Mouse (Mus musculus): ENCODE results near the gene Mfsd7a. TPM values are rescaled to one million over a fixed set of nuclear protein-coding genes. Genes with fewer than 3 reads are reported as not detected.

Mfsd7a gene
- 10 to 100 TPM; 18.4 to 20.4 TPM for total RNA-seq (2023)

DNA sequence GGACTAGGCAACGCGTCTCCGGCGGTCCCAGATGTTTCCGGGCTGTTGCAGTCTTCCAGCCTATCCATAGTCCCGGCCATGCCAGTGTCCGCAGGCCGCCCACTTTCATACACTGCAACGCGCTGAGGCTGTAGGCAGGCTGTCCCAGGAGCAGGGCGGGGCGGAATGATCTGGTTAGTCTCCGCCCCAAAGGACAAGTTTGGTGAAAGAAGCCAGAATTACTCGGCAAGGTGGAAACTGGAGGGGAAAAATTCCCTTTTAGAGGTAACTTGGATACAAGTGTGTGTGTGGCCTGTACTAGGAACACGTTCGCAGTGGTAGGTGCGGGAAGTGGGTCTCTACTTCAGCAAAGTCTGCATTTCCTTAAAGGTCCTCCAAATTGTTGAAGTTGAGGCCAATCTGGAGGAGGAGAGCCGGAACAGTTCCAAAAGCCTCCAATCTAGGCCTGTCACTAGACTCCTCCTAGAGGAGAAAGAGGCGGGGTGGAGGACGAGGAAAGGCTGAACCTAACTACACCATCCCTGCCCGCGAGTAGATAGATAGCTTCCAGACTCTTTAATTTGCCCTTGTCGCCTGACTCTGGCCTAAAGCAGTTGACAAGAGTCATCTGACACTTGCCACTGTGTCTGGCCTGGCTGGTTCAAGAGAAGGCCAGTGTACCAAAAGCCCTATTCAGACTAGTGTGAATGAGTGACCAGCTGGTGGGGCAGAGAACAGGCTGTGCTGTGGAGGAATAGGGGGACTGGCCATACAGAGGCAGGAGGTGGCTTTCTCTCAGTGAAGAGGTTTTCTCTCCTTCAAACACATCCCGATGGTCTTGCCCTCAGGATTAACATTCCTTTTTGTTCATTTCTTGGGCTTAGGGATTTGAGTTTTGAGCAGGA, at the start of gene Mfsd7a:
Gene Mfsd7a, minus strand, starts transcription at position 107 of the 884 bp plus-strand sequence.

DNA sequence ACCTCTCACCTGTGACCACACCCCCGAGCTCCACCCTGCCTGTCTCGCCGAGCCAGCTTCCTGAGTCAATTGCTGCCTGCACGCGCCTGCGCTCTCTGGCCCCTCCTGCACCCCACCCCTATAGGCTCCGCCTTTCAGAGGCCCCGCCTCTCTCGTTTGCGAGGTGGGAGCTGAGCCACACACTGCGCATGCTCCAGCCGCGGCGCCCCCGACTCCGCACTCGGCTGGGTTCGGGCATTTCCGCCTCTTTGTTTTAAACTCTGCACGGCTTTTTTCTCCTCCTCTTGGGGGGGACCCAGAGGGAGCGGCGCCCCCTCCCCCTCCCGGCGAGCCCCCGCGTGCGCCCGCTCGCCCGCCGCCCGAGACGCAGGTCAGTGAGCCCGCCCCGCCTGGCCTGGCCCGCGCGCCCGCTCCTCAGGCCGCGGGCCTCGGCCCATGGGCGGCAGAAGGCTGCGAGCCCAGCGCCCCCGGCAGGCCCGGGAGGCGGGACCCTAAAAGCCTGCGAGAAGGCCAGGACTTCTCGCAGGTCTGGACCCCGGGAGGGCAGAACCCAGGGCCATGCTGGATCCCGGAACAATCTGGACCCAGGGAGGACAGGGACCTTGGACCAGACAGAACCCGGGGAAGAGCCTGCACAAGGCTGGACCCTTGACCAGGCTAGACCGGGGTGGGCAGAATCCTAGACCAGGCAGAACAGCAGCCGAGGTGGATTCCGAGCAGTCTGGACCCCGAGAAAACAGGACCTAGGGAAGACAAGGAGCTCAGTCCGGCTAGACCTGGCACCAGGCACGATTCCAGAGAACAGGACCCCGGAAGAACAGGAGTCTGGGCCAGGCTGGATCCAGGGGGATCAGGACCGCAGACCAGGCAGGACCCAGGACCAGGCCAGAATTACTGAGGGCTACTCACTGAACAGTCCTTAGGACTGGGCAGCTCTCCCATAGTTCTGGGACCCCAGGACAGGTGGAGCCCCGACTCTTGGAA, 12.7 kb upstream of the Mfsd7a start, which contains the start of gene Pcgf3:
Gene Pcgf3, plus strand, starts transcription at position 151 of the 984 bp plus-strand sequence.

DNA sequence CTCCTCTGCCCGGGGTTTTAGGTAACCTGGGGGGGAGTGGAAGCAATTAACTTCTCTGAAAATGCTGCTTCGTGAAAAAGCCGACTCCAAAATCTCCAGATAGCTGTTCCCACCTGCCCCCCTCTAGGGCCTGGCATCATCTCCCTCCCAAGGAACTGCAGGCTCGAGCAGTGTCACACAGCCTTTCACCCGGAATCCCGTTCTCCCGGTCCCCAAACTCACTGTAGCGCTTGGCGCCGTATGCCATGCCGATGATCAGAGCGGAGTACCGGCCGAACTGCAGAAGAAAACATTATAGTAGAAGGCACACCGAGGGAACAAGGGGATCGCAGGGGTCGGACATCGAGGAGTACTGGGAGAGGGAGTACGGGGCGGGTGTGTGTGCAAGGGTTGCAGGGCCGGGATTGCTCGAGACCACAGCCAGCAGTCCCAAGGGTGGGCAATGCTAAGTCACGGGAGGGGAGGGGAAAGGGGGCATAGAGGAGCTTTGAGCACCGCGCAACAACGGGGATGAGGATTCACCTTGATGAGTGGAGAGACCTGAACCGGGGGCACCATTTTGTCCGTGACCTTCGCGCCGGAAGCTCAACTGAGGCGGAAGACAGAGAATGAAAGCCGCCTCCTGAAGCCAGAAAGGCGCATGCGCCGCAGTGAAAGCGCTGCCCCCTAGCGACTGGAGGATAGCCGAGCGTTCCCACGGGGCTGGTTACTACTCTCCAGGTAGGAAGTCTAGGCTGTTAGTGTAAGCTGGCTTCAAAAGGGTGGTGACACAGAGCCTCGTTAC, 14.7 kb downstream of the Mfsd7a start, which contains the start of gene Atp5k:
Gene Atp5k, minus strand, starts transcription at position 645 of the 784 bp plus-strand sequence.

Other genes with a start within 250 kb of the Mfsd7a start
- gene Dr1, start 180.0 kb downstream of the Mfsd7a start, total RNA-seq (2023) = 10 to 100 TPM; 45.0 to 47.3 TPM
- 1 to 10 TPM; 2.4 to 2.8 TPM for gene Pigg, start 136.3 kb downstream of the Mfsd7a start, total RNA-seq (2023)
- not detected for gene Gm42517, start 81.0 kb downstream of the Mfsd7a start, total RNA-seq (2023)
- not detected for gene Pde6b, start 60.5 kb downstream of the Mfsd7a start, total RNA-seq (2023)
- 100 to 1,000 TPM in 1 of 2 experiments, 10 to 100 TPM in 1; 83.7 to 101 TPM for gene Atp5k, start 14.4 kb downstream of the Mfsd7a start, total RNA-seq (2023)
- gene Pcgf3, start 12.3 kb upstream of the Mfsd7a start, total RNA-seq (2023) = 10 to 100 TPM; 17.4 to 21.5 TPM
- not detected for gene Cplx1, start 101.1 kb upstream of the Mfsd7a start, total RNA-seq (2023)
- 100 to 1,000 TPM; 106 to 118 TPM for gene Gak, start 180.9 kb upstream of the Mfsd7a start, total RNA-seq (2023)
- 10 to 100 TPM; 12.3 to 12.4 TPM for gene Tmem175, start 180.9 kb upstream of the Mfsd7a start, total RNA-seq (2023)
- gene Idua, start 211.4 kb upstream of the Mfsd7a start, total RNA-seq (2023) = 10 to 100 TPM; 15.5 to 16.1 TPM
- 10 to 100 TPM; 10.8 to 15.6 TPM for gene Dgkq, start 220.8 kb upstream of the Mfsd7a start, total RNA-seq (2023)
- gene Slc26a1, start 226.7 kb upstream of the Mfsd7a start, total RNA-seq (2023) = 1 to 10 TPM; 1.4 to 2.9 TPM
- 1 to 10 TPM; 2.0 to 3.4 TPM for gene Fgfrl1, start 243.5 kb upstream of the Mfsd7a start, total RNA-seq (2023)

Measured in neutrophil, adult 83 days (primary cell).